Mouse (Mus musculus) gastrocnemius, postnatal 4 days (tissue): Measurements from ENCODE around the gene Sec61b. TPM values are rescaled to one million over a fixed set of nuclear protein-coding genes. Genes with fewer than 3 reads are reported as not detected.
A peak's percentile ranks its signal among the peaks of the same experiment; 100 is the strongest.

Experiments
- DNase-seq, 2 experiments: peaks; one replicate each; pipeline ENCODE4 v3.0.0; 2021 to 2022; ENCODE audit warnings: low spot score in 2 of 2, mixed read lengths in 2 of 2
- total RNA-seq, 2 experiments: library from RNA; stranded (reverse); gene quantifications; 2 replicates each; pipeline ENCODE4 v1.2.3; 2021

Gene Sec61b
- total RNA-seq, 2 experiments from 2014 or later = 73.0 to 74.5 TPM

DNA sequence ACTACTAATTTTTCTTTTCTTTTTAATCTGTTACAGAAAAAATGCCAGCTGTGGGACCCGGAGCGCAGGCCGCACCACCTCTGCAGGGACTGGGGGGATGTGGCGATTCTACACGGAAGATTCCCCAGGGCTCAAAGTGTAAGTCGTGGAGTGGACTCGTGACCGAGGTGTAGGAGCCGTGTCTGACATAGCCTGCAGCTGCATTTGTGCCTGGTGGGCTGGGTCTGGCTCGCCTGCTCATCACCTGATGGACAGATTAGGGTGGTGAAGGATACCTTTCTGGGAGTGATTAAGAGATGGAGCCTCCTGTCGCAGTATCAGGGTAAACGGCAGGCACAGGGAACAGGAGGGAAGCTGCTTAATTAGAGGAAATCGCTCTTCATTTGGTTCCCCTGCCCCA lies 5.6 kb downstream of the Sec61b start:
- DNase-seq = no peak

DNA sequence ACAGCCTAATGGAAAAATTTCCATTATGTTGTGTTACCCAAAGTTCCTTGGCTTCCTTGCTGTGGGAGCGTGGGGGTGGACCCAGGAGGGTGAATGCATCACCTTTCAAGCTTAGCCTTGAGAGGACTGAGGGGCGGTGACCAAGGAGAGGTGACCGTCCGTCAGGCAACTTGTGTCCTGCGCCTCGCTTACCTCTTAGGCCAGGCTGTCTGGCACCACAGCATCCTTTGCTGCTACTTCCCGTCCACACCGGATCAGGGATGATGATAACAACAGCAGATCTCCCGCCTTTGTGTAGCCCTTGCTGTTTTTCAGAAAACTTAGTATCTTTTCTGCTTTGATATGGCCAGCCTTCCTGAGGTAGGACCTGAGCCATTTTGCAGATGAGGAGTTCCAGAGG lies 6.1 kb downstream of the Sec61b start:
- DNase-seq = no peak

DNA sequence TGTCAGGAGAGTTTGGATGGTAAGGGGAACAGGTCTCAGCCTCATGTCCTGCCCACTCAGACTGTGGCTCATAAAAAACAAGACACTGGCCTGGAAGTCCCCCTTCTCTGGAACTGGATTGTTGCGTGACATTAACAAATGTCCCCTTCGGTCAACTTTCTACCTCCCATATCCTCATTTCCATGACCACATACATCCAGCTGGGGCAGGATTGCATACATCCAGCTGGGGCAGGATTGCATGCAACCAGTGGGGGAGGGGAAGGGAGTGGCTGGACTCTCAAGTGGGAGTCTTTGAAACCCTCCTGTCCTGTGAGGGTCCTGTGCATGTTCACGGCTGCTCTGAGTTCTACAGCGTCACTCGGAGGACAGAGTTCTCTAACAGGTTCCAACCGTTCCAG lies 16.8 kb downstream of the Sec61b start:
- no peak for DNase-seq

DNA sequence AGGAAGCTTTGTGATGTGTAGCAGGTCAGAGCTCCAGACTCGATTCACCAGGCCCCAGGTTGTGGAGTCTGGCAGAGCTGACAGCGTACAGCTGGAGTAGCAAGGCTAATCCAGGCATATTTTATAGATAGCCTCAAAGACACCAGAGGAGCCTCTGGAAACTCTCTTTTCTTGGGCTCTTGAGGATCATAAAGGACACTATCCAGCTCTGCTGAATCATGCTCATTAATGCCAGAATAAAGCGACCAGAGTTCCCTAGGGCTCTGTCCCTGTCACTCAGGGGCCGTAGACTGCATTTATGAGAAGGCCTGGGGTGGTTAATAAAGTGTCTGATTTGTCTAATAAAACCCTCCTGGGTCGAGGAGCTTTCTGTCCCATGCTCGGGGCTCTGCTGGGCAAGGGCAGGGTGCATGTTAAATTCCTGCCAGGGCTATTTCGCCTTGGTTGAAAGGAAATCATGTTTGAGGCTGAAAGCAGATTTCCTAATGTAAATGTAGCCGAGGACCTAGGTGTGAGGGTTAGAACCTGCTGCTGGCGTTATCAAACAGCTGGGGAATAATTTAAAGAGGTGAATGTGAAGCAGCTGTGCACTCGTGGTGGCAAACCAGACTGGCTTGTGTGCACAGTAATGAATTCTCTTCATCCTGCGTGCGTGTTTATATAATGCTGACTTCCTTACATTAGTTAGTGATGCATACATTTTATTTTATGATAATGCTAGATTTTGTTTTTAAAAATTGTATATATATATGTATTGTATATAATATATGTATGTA lies 18.0 kb downstream of the Sec61b start:
- no peak for DNase-seq

DNA sequence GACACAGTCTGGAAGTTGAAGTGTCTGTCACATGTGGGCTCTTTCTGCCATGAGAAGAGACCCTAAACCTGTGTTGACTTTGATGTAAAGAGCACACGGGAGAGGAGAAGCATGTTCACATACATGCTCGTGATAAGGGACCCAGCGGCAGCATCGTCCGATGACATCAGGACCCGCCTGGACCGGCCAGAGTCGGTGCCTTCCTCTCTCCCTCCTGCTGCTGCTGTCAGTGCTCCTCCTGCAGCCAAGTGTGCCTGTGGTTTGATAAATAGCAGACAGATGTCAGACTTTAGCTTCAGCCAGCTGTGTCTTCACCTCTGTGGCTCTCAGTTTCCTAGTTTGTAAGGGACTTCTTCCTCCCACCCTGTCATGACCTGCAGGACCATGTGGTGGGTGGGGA lies 19.0 kb downstream of the Sec61b start:
- DNase-seq = no peak

- DNase-seq = no peak
These were observed 19.7 kb downstream of the Sec61b start for GRCm38 (mm10) chr4:47494137-47494536.

GRCm38 (mm10) chr4:47494686-47495085 lies 20.2 kb downstream of the Sec61b start:
- no peak for DNase-seq

DNA sequence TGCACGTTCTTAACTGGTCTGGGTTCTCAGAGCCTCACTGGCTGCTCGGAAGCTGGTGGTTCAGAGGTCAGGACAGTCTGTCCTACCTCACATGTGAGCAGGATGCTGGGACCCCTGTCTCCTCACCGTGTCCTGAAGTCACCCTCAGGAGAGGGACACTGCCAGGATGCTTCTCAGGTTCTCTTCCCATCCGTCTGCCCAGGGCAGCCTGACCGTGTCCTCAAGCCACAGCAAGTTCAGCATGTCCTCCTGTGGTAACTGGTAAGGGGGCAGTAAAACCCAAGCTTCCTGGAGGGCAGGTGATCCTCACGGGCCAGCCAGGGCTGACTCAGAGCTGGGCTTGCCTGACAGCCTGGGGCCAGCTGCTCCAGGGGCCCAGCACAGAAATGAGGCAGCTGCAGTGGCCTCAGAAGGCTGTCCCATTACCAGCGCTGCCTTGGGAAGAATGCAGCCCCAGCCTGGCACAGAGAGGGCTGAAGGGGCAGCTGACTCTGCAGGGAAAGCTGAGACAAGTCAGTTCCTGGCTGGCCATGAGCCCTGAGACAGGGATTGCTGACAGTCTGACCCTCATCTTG lies 23.4 kb downstream of the Sec61b start:
- DNase-seq = peak in 1 of 2 experiments; percentile 37

GRCm38 (mm10) chr4:47499121-47499545 lies 24.7 kb downstream of the Sec61b start:
- no peak for DNase-seq

- DNase-seq = no peak
These were observed 28.1 kb downstream of the Sec61b start for GRCm38 (mm10) chr4:47502546-47502971.

GRCm38 (mm10) chr4:47503045-47503444 lies 28.6 kb downstream of the Sec61b start:
- no peak for DNase-seq

DNA sequence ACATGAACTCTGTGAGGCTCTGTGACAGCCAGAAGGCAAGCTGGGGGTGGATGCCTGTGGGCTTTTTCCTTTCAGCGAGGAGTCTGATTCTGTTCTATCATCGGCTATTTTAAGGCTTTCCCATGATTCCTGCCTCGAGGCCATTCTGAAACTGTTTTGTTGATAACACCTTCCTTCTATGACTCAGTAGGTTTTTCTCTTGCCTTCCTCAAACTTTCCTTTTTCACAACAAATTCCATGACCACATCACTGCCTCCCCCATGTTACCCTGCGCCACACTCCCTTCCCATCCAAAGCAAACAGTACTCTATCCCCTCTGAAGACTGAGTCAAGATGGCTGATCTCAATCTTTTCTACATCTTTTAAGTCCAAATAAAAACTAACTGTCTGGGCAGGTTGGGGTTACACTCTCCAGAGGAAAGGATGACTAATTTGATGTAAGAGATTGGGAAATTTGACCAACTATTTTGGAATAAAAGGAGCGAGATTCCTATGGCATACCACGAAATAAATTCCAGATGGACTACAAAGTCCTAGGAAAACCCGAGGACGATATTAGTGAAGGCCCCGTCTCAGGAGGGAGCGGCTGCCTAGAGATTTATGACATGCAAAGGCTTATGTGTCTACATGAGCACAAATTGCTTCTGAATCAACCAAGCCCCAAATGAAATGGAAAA lies 30.5 kb downstream of the Sec61b start:
- no peak for DNase-seq

- no peak for DNase-seq
These were observed 44.2 kb downstream of the Sec61b start for GRCm38 (mm10) chr4:47518551-47519181.

- DNase-seq = no peak
These were observed 45.6 kb downstream of the Sec61b start for GRCm38 (mm10) chr4:47520076-47520475.

- DNase-seq = peak in 1 of 2 experiments; percentile 17
These were observed 47.6 kb downstream of the Sec61b start for GRCm38 (mm10) chr4:47521884-47522605.

GRCm38 (mm10) chr4:47529866-47530265 lies 55.4 kb downstream of the Sec61b start:
- no peak for DNase-seq

Other genes starting within 250 kb of the Sec61b start
- 10 to 100 TPM; 35.2 to 40.8 TPM for gene Tgfbr1, start 121.4 kb upstream of the Sec61b start, total RNA-seq
- 10 to 100 TPM; 21.7 to 24.9 TPM for gene Alg2, start 325 bp upstream of the Sec61b start, total RNA-seq